ENCODE assay signal across 21 mouse cellular contexts in the genomic region with DNA sequence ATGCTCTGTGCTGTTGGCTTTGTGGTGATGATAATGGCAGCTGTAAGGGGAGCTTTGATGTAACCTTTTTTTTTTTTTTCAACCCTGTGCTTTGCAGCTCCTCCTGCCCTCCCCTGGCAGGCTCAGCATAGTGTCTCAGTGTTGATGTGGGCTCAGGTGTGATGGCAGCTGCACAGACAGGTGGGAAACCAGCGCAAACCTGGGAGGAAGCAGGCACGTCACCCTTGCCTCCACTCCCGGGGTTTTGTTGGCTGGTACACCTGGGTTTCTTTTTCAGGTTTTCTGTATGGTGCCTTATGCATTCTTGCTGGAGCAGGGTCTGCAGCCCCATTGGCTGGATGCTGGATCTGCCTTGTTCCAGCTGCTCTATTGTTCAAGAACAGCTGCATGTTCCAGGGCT. TPM values are rescaled to one million over a fixed set of nuclear protein-coding genes. Genes with fewer than 3 reads are reported as not detected.
DNase-seq lines count a peak whose midpoint lies in the region; ATAC-seq and TF ChIP-seq lines count a peak whose summit lies in the region.
"Had no signal": no experiment of that assay in that cellular context is flagged by ENCODE, and none has a peak within 500 bp of the region (broad histone marks: within the 10 kb centered on the region; RNA-seq: fewer than 3 reads in every experiment).

No protein-coding gene starts in this region.

- no peaks in the 10 kb centered on the region for H3K79me2 ChIP-seq in myocyte (ENCODE audit: control insufficient read depth, insufficient read depth)

- H3K4me2 ChIP-seq in embryonic facial prominence, embryonic 15.5 days (replicated peaks), result no peak overlapping the region
- peak overlapping the region; percentile 34 for H3K4me2 ChIP-seq in myocyte (ENCODE audit: low read depth)
- H3K4me2 ChIP-seq in kidney, embryonic 16.5 days (replicated peaks; ENCODE audit: low read depth, low read length), result no peak overlapping the region
- H3K4me2 ChIP-seq: embryonic facial prominence, embryonic 13.5 days; forebrain, embryonic 13.5 days; heart, embryonic 13.5 days; hindbrain, embryonic 15.5 days had no signal

- TF ChIP-seq CTCF in thymus, adult 2 months (IDR thresholded peaks at IDR 0.05; ENCODE audit: borderline replicate concordance, control insufficient read depth, extremely low read depth, insufficient read depth, low read length, poor library complexity), result no peak

- no peak overlapping the region for H3ac ChIP-seq in myocyte (ENCODE audit: control insufficient read depth, insufficient read length)

- 85% methylated on average over 3 of the region's 3 CpGs for WGBS in embryonic facial prominence, embryonic 15.5 days
- 90% methylated on average over 3 of the region's 3 CpGs for WGBS in embryonic facial prominence, embryonic 10.5 days
- WGBS in thymus, adult 2 months, result 8% methylated on average over 3 of the region's 3 CpGs
- 93% methylated on average over 3 of the region's 3 CpGs for WGBS in kidney, embryonic 16.5 days

- no peaks in the 10 kb centered on the region for H3K36me3 ChIP-seq in embryonic facial prominence, embryonic 15.5 days
- H3K36me3 ChIP-seq in embryonic facial prominence, embryonic 10.5 days (replicated peaks), result no peaks in the 10 kb centered on the region
- H3K36me3 ChIP-seq in myocyte (ENCODE audit: control insufficient read depth, insufficient read depth), result no peaks in the 10 kb centered on the region
- no peaks in the 10 kb centered on the region for H3K36me3 ChIP-seq in thymus, adult 2 months (ENCODE audit: control insufficient read depth, insufficient read depth, low read length)
- no peaks in the 10 kb centered on the region for H3K36me3 ChIP-seq in kidney, embryonic 16.5 days (ENCODE audit: insufficient read depth, low read length)
- H3K36me3 ChIP-seq: embryonic facial prominence, embryonic 13.5 days; heart, embryonic 13.5 days; hindbrain, embryonic 15.5 days had no signal

- H3K9ac ChIP-seq in embryonic facial prominence, embryonic 15.5 days, result no peak overlapping the region
- H3K9ac ChIP-seq in kidney, embryonic 16.5 days (replicated peaks; ENCODE audit: low read length), result no peak overlapping the region
- H3K9ac ChIP-seq: embryonic facial prominence, embryonic 13.5 days; forebrain, embryonic 13.5 days; forebrain, postnatal 0 days; heart, embryonic 13.5 days; hindbrain, embryonic 15.5 days had no signal

- H3K27me3 ChIP-seq in embryonic facial prominence, embryonic 15.5 days, result no peaks in the 10 kb centered on the region
- H3K27me3 ChIP-seq in embryonic facial prominence, embryonic 10.5 days (replicated peaks; ENCODE audit: low read depth, poor library complexity, severe bottlenecking), result 0 out of 2 replicates have a peak, but pooled peaks cover under 1% of the 10 kb centered on the region
- H3K27me3 ChIP-seq in myocyte (ENCODE audit: control insufficient read depth, insufficient read depth, insufficient read length), result no peaks in the 10 kb centered on the region
- no peaks in the 10 kb centered on the region for H3K27me3 ChIP-seq in thymus, adult 2 months (ENCODE audit: control insufficient read depth, insufficient read depth, low read length)
- H3K27me3 ChIP-seq in kidney, embryonic 16.5 days (ENCODE audit: insufficient read depth, low read length), result no peaks in the 10 kb centered on the region
- H3K27me3 ChIP-seq: embryonic facial prominence, embryonic 13.5 days; forebrain, embryonic 13.5 days; heart, embryonic 13.5 days; hindbrain, embryonic 15.5 days had no signal

- no peak for TF ChIP-seq POLR2A in myocyte (IDR thresholded peaks at IDR 0.05; ENCODE audit: insufficient read length, low read depth)
- TF ChIP-seq POLR2A in thymus, adult 2 months (IDR thresholded peaks at IDR 0.05; ENCODE audit: control insufficient read depth, extremely low read depth, insufficient read depth, low read length, poor library complexity), result no peak

- H3K4me3 ChIP-seq in embryonic facial prominence, embryonic 15.5 days (replicated peaks), result no peak overlapping the region
- no peak overlapping the region for H3K4me3 ChIP-seq in embryonic facial prominence, embryonic 10.5 days
- H3K4me3 ChIP-seq in myocyte, result no peak overlapping the region
- no peak overlapping the region for H3K4me3 ChIP-seq in thymus, adult 2 months (ENCODE audit: control insufficient read depth, insufficient read depth, low read length)
- no peak overlapping the region for H3K4me3 ChIP-seq in kidney, embryonic 16.5 days (ENCODE audit: low read length)
- H3K4me3 ChIP-seq: embryonic facial prominence, embryonic 13.5 days; forebrain, embryonic 13.5 days; heart, embryonic 13.5 days; hindbrain, embryonic 15.5 days had no signal

- H3K9me3 ChIP-seq in embryonic facial prominence, embryonic 15.5 days (replicated peaks), result no peaks in the 10 kb centered on the region
- no peaks in the 10 kb centered on the region for H3K9me3 ChIP-seq in embryonic facial prominence, embryonic 10.5 days
- H3K9me3 ChIP-seq in kidney, embryonic 16.5 days (ENCODE audit: low read length), result no peaks in the 10 kb centered on the region
- H3K9me3 ChIP-seq: embryonic facial prominence, embryonic 13.5 days; forebrain, embryonic 13.5 days; heart, embryonic 13.5 days; hindbrain, embryonic 15.5 days had no signal

- DNase-seq in embryonic facial prominence, embryonic 10.5 days (ENCODE audit: low spot score), result no peak
- DNase-seq in thymus, adult 2 months, result peak; percentile 26
- DNase-seq in thymus, postnatal 25 days, result peak; percentile 36
- no peak for DNase-seq in left cerebral cortex, adult 8-10 months (ENCODE audit: low spot score in 2 of 2)
- DNase-seq in right cerebral cortex, postnatal 10 days (ENCODE audit: low spot score in 2 of 2), result no peak
- DNase-seq: adrenal gland, adult 8-10 months; adrenal gland, postnatal 36 days; B cell, adult 2 months; cerebellum, adult 2 months; cerebellum, postnatal 14 days; forebrain, postnatal 0 days; gastrocnemius, postnatal 14 days; heart, postnatal 36 days had no signal

- no peak for ATAC-seq in embryonic facial prominence, embryonic 15.5 days (ENCODE audit: insufficient number of reproducible peaks, low FRiP score, low TSS enrichment, low read depth)
- no peak for ATAC-seq in kidney, embryonic 16.5 days (ENCODE audit: low FRiP score, low TSS enrichment)
- ATAC-seq: forebrain, embryonic 13.5 days; forebrain, postnatal 0 days had no signal

- peaks cover under 1% of the 10 kb centered on the region; the same call in 1 of the 2 replicates for H3K4me1 ChIP-seq in embryonic facial prominence, embryonic 15.5 days
- peaks cover 7% of the 10 kb centered on the region; the same call in 1 of the 2 replicates for H3K4me1 ChIP-seq in embryonic facial prominence, embryonic 10.5 days
- H3K4me1 ChIP-seq in thymus, adult 2 months (replicated peaks; ENCODE audit: control insufficient read depth, insufficient read depth, low read length), result peaks cover 19% of the 10 kb centered on the region
- peaks cover 14% of the 10 kb centered on the region for H3K4me1 ChIP-seq in kidney, embryonic 16.5 days (ENCODE audit: insufficient read depth, low read length)
- H3K4me1 ChIP-seq: hindbrain, embryonic 15.5 days had no signal

- H3K27ac ChIP-seq in embryonic facial prominence, embryonic 15.5 days (replicated peaks), result peak overlapping the region; percentile 7; the same call in 1 of the 2 replicates
- H3K27ac ChIP-seq in embryonic facial prominence, embryonic 10.5 days (replicated peaks), result no peak overlapping the region
- H3K27ac ChIP-seq in thymus, adult 2 months (ENCODE audit: control insufficient read depth, insufficient read depth, low read length), result no peak overlapping the region
- no peak overlapping the region for H3K27ac ChIP-seq in kidney, embryonic 16.5 days (ENCODE audit: low read length)
- H3K27ac ChIP-seq: embryonic facial prominence, embryonic 13.5 days; forebrain, embryonic 13.5 days; heart, embryonic 13.5 days; hindbrain, embryonic 15.5 days had no signal

TF ChIP-seq in myocyte, 11 proteins besides CTCF, POLR2A, EP300 and RAD21:
- TF ChIP-seq TCF12 (IDR thresholded peaks at IDR 0.05; ENCODE audit: insufficient read depth, poor library complexity, severe bottlenecking) (no peak), MYOD1 (IDR thresholded peaks at IDR 0.05; ENCODE audit: control insufficient read depth in 1 of 3, insufficient read length in 2 of 3, low read depth in 2 of 3) (peak in 2 of 3 experiments; percentile 38 to 46), MYOG (IDR thresholded peaks at IDR 0.05; ENCODE audit: control insufficient read depth in 1 of 3, insufficient read depth in 1 of 3, insufficient read length in 2 of 3, low read depth in 2 of 3) (peak in 1 of 3 experiments; percentile 32)

RNA-seq across cellular contexts. Expression of a gene that starts 29.7 kb away (rescaled TPM):
- 12.0 and 12.5 TPM in 2 replicates for polyA plus RNA-seq in embryonic facial prominence, embryonic 15.5 days (2015; fragmentation: Nextera tagmentation; extraction: Ambion mirVana)
- polyA plus RNA-seq in embryonic facial prominence, embryonic 10.5 days (2016; fragmentation: Nextera tagmentation; extraction: Ambion mirVana), result 2.9 and 3.9 TPM in 2 replicates
- polyA plus RNA-seq in myocyte (2012; fragmentation: generic; extraction: Trizol), result 0.35 TPM
- polyA plus RNA-seq in thymus, adult 2 months (2012; rRNA removed), result 5.8 and 6.0 TPM in 2 replicates
- total RNA-seq in left cerebral cortex, adult 8-10 months (2022), result 10 to 100 TPM in 2 of 4 experiments, 1 to 10 TPM in 2; 9.0 to 10.3 (median 9.7) TPM
- polyA plus RNA-seq in kidney, embryonic 16.5 days (2015; fragmentation: Nextera tagmentation; extraction: Ambion mirVana), result 11.7 and 12.3 TPM in 2 replicates
- total RNA-seq: gastrocnemius, adult 18-20 months; gastrocnemius, postnatal 14 days; heart, postnatal 36 days had no signal

Comparison
In these comparisons a context has a peak if more than half of its experiments do, and no peak if none do; other contexts are left out.
1. DNase-seq: peak in thymus, adult 2 months (single experiment) and thymus, postnatal 25 days (single experiment); none in embryonic facial prominence, embryonic 10.5 days (single experiment), left cerebral cortex, adult 8-10 months (0 of 2) and right cerebral cortex, postnatal 10 days (0 of 2).